Mouse (Mus musculus): Measurements from ENCODE around the gene Trim69.
"Not testable (repeated sequence)": the region's sequence is repeated elsewhere in the genome, so short reads cannot be mapped to it uniquely, and the experiment has no call there.

The Trim69 gene

DNA sequence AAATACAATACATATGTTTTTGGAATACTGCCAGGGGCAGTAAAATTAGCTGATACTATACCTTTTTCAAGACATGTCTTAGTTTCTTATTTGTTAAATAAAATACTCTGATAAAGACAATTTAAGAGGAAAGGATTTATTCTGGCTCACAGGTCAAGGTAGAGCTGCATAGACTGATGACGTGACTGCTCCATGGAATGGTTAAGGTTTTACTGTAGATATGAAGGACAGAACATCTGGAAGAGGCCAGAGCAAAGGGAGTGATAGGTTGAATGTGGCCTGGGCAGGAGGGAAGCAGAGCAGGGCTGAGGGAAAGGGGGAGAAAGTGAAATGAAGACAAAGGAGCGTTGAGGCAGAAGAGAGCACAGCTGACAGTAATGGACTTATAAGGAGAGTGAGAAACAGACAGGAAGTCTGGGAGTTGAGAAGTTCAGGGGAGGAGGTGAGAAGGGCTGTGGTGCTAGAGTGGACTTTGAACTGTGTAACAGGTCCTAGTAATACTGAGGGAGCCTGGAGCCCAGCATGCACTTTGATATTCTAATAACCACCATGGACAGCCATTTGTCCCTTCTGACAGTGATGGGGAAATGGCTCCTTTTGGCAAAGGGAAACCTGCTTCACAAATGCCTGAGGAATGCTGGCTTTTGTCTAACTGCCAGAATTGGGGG is 46.1 kb downstream of the Trim69 start:
- no peak for ATAC-seq (ENCODE audit: low TSS enrichment)

- no peak for ATAC-seq (ENCODE audit: low TSS enrichment)
These were observed 50.2 kb downstream of the Trim69 start for GRCm38 (mm10) chr2:122210534-122211228.

DNA sequence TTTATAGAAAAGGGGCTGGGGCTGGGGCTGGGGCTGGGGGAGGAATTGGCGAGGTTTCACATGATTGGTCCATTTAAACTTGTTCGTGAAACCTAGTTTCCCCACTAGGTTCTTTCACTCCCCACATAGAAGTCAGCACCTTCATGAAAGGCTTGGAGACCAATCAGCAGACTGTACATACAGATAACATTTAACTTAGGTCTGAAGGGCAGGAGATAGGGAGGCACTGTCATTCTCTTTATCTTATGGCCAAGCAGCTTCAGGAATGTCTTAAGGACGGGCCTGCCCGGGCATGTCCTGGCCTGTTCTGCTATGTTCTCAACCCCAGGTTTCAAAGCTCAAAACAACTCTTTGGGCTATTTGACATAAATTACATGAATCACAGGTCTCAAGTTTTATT is 56.6 kb downstream of the Trim69 start:
- ATAC-seq (ENCODE audit: low TSS enrichment), result not testable (repeated sequence)

DNA sequence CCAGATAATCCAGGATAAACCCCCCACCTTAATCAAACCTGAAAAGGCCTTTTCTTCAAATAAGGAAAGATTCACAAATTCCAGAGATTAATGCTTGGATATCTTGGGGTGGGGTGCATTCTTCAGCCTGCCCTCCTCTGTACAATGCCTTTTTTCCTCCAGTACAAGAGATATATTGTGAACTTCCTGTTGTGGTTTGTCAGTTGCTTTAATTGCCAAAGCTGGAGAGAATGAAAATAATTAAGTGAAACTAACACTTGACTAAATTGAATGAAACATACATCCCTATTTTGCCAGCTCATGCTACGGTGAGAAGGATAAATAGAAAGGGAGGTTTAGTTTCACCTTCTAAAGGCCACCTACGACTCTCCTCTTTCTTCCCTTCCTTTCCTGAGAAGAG is 57.7 kb downstream of the Trim69 start:
- no peak for ATAC-seq (ENCODE audit: low TSS enrichment)

GRCm38 (mm10) chr2:122221378-122221777 is 60.9 kb downstream of the Trim69 start:
- no peak for ATAC-seq (ENCODE audit: low TSS enrichment)

- ATAC-seq (ENCODE audit: low TSS enrichment), result no peak
These were observed 61.3 kb downstream of the Trim69 start for GRCm38 (mm10) chr2:122221798-122222197.

DNA sequence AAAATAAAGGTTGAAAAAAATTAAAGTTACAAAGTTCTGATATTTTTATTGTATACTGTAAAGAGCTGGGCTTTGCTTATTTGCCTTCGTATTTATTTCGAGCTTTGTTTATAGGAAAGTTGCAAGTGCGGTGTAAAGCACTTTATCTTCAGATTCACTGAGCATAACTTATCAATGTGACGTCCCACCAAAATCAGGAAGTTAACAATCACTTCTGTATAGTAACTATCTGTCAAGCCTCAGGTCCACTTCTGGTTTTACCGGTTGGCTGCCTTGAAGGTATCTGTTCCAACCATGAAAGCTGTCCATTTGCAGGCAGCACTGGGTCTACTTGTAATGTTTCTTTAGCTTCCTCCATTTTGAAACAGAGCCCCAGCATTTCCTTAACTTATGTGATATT is 61.8 kb downstream of the Trim69 start:
- ATAC-seq (ENCODE audit: low TSS enrichment), result no peak

- ATAC-seq (ENCODE audit: low TSS enrichment), result no peak
These were observed 63.2 kb downstream of the Trim69 start for GRCm38 (mm10) chr2:122223654-122224053.

Data from frontal cortex, adult (tissue).